Mouse (Mus musculus): Measurements from ENCODE around the gene Mrgpra9.

- TF ChIP-seq CTCF (conservative IDR thresholded peaks at IDR 0.05; ENCODE audit: low read length) (no peak), POU5F1 (IDR thresholded peaks at IDR 0.05; ENCODE audit: borderline replicate concordance, low read length) (no peak)
Measured at GRCm38 (mm10) chr7:47195271-47195670, 57.4 kb downstream of the Mrgpra9 start.

All from E14TG2a.4 (cell line).